In genomic region chr6:87127049-87127753, GRCm38 (mm10) we compare ENCODE assay signal across 11 mouse cellular contexts. TPM values are rescaled to one million over a fixed set of nuclear protein-coding genes. Genes with fewer than 3 reads are reported as not detected.
DNase-seq lines count a peak whose midpoint lies in the region; ATAC-seq and TF ChIP-seq lines count a peak whose summit lies in the region.
"Had no signal": no experiment of that assay in that cellular context is flagged by ENCODE, and none has a peak within 500 bp of the region (broad histone marks: within the 10 kb centered on the region; RNA-seq: fewer than 3 reads in every experiment).

No protein-coding gene starts in this region.

- H3K27ac ChIP-seq in heart, embryonic 15.5 days: no peak overlapping the region
- H3K27ac ChIP-seq in heart, embryonic 11.5 days (ENCODE audit: low read depth, low read length): no peak overlapping the region
- peak overlapping the region; percentile 39 for H3K27ac ChIP-seq in lung, postnatal 0 days (ENCODE audit: low read length)
- H3K27ac ChIP-seq in forebrain, embryonic 13.5 days: no peak overlapping the region
- H3K27ac ChIP-seq: limb, embryonic 12.5 days; midbrain, embryonic 15.5 days had no signal

- TF ChIP-seq EP300 in lung, postnatal 0 days (IDR thresholded peaks at IDR 0.05): peak; percentile 69

- H3K4me1 ChIP-seq in heart, embryonic 15.5 days (replicated peaks): peaks cover 6% of the 10 kb centered on the region
- peaks cover 8% of the 10 kb centered on the region for H3K4me1 ChIP-seq in heart, embryonic 11.5 days (ENCODE audit: control insufficient read depth, insufficient read depth, low read length)
- H3K4me1 ChIP-seq in lung, postnatal 0 days (ENCODE audit: insufficient read depth, low read depth, low read length): no peaks in the 10 kb centered on the region
- no peaks in the 10 kb centered on the region for H3K4me1 ChIP-seq in forebrain, embryonic 13.5 days
- H3K4me1 ChIP-seq: midbrain, embryonic 15.5 days had no signal

- no peak overlapping the region for H3K4me3 ChIP-seq in heart, embryonic 15.5 days
- H3K4me3 ChIP-seq in heart, embryonic 11.5 days (ENCODE audit: low read depth, low read length): no peak overlapping the region
- H3K4me3 ChIP-seq in lung, postnatal 0 days (ENCODE audit: low read depth, low read length): no peak overlapping the region
- no peak overlapping the region for H3K4me3 ChIP-seq in forebrain, embryonic 13.5 days
- H3K4me3 ChIP-seq: limb, embryonic 12.5 days; midbrain, embryonic 15.5 days had no signal

- peak overlapping the region; percentile 17; the same call in 1 of the 2 replicates for H3K4me2 ChIP-seq in heart, embryonic 15.5 days
- no peak overlapping the region for H3K4me2 ChIP-seq in heart, embryonic 11.5 days
- H3K4me2 ChIP-seq in lung, postnatal 0 days (replicated peaks; ENCODE audit: low read depth, low read length): no peak overlapping the region
- H3K4me2 ChIP-seq in forebrain, embryonic 13.5 days: no peak overlapping the region
- H3K4me2 ChIP-seq: limb, embryonic 12.5 days; midbrain, embryonic 15.5 days had no signal

- WGBS in heart, embryonic 15.5 days: 37% methylated on average over 8 of the region's 8 CpGs
- WGBS in heart, embryonic 11.5 days (ENCODE audit: insufficient replicate concordance): 40% methylated on average over 8 of the region's 8 CpGs
- 30% methylated on average over 8 of the region's 8 CpGs for WGBS in lung, postnatal 0 days
- 70% methylated on average over 8 of the region's 8 CpGs for WGBS in forebrain, embryonic 13.5 days

- TF ChIP-seq CTCF in lung, postnatal 0 days (IDR thresholded peaks at IDR 0.05): no peak

- no peak overlapping the region for H3K9ac ChIP-seq in heart, embryonic 15.5 days
- H3K9ac ChIP-seq in heart, embryonic 11.5 days (ENCODE audit: low read depth, low read length): no peak overlapping the region
- H3K9ac ChIP-seq in lung, postnatal 0 days (replicated peaks; ENCODE audit: low read depth): no peak overlapping the region
- no peak overlapping the region for H3K9ac ChIP-seq in forebrain, embryonic 13.5 days
- H3K9ac ChIP-seq: limb, embryonic 12.5 days; midbrain, embryonic 15.5 days had no signal

- DNase-seq in urinary bladder, adult 2 months (ENCODE audit: low spot score): peak; percentile 10
- DNase-seq in urinary bladder, postnatal 25 days (ENCODE audit: low spot score): no peak
- peak; percentile 70 for DNase-seq in lung, postnatal 0 days (ENCODE audit: low spot score)
- no peak for DNase-seq in cerebellum, postnatal 10 days
- DNase-seq in cerebellum, postnatal 36 days: no peak
- DNase-seq: kidney, postnatal 25 days had no signal

- H3K27me3 ChIP-seq in heart, embryonic 15.5 days: no peaks in the 10 kb centered on the region
- H3K27me3 ChIP-seq in heart, embryonic 11.5 days (ENCODE audit: control insufficient read depth, insufficient read depth, low read length): no peaks in the 10 kb centered on the region
- H3K27me3 ChIP-seq in lung, postnatal 0 days (replicated peaks; ENCODE audit: insufficient read depth, low read length): no peaks in the 10 kb centered on the region
- H3K27me3 ChIP-seq in forebrain, embryonic 13.5 days: no peaks in the 10 kb centered on the region
- H3K27me3 ChIP-seq: limb, embryonic 12.5 days; midbrain, embryonic 15.5 days had no signal

- H3K36me3 ChIP-seq in heart, embryonic 15.5 days: no peaks in the 10 kb centered on the region
- peaks cover 2% of the 10 kb centered on the region; the same call in 1 of the 2 replicates for H3K36me3 ChIP-seq in heart, embryonic 11.5 days (ENCODE audit: control insufficient read depth, insufficient read depth, low read length)
- no peaks in the 10 kb centered on the region for H3K36me3 ChIP-seq in lung, postnatal 0 days (ENCODE audit: insufficient read depth, low read length)
- no peaks in the 10 kb centered on the region for H3K36me3 ChIP-seq in forebrain, embryonic 13.5 days (ENCODE audit: poor library complexity, severe bottlenecking)
- H3K36me3 ChIP-seq: midbrain, embryonic 15.5 days had no signal

- H3K9me3 ChIP-seq in heart, embryonic 15.5 days (replicated peaks): no peaks in the 10 kb centered on the region
- peaks cover 3% of the 10 kb centered on the region; the same call in 1 of the 2 replicates for H3K9me3 ChIP-seq in heart, embryonic 11.5 days (replicated peaks; ENCODE audit: control insufficient read depth, low read length)
- no peaks in the 10 kb centered on the region for H3K9me3 ChIP-seq in lung, postnatal 0 days (ENCODE audit: low read length)
- no peaks in the 10 kb centered on the region for H3K9me3 ChIP-seq in forebrain, embryonic 13.5 days (replicated peaks)
- H3K9me3 ChIP-seq: limb, embryonic 12.5 days; midbrain, embryonic 15.5 days had no signal

- no peak for ATAC-seq in heart, embryonic 15.5 days (replicated peaks; ENCODE audit: insufficient number of reproducible peaks, insufficient read depth, low FRiP score, low read depth)
- ATAC-seq in heart, embryonic 11.5 days (replicated peaks; ENCODE audit: insufficient number of reproducible peaks, low FRiP score, low TSS enrichment): no peak
- ATAC-seq in lung, postnatal 0 days: peak; percentile 85
- ATAC-seq in forebrain, embryonic 13.5 days: no peak
- ATAC-seq: midbrain, embryonic 15.5 days had no signal

RNA-seq across cellular contexts. Expression of gene D6Ertd527e, which starts 22.7 kb away (rescaled TPM):
- 0.09 and 0.13 TPM in 2 replicates for polyA plus RNA-seq in heart, embryonic 15.5 days (2015; fragmentation: Nextera tagmentation; extraction: Ambion mirVana)
- polyA plus RNA-seq in heart, embryonic 11.5 days (2014; fragmentation: Nextera tagmentation; extraction: Ambion mirVana): 0.13 and 0.17 TPM in 2 replicates
- polyA plus RNA-seq in urinary bladder, adult 2 months (2012; rRNA removed): 0.22 and 0.31 TPM in 2 replicates
- 0.30 and 0.33 TPM in 2 replicates for polyA plus RNA-seq in lung, postnatal 0 days (2015; fragmentation: Nextera tagmentation; extraction: Ambion mirVana)
- 0.14 and 0.18 TPM in 2 replicates for polyA plus RNA-seq in forebrain, embryonic 13.5 days (2015; fragmentation: Nextera tagmentation; extraction: Ambion mirVana)
- polyA plus RNA-seq: midbrain, embryonic 15.5 days had no signal

Comparison
In these comparisons a context has a peak if more than half of its experiments do, and no peak if none do; other contexts are left out.
1. DNase-seq: peak in urinary bladder, adult 2 months (single experiment) and lung, postnatal 0 days (single experiment); none in urinary bladder, postnatal 25 days (single experiment), cerebellum, postnatal 10 days (0 of 2) and cerebellum, postnatal 36 days (0 of 2).